Mouse (Mus musculus): ENCODE results near the gene Zglp1. TPM values are rescaled to one million over a fixed set of nuclear protein-coding genes. Genes with fewer than 3 reads are reported as not detected.

Gene Zglp1
- polyA plus RNA-seq, 1 experiment from 2014 or later = 0.78 TPM

GRCm38 (mm10) chr9:21026849-21027248, 40.0 kb downstream of the Zglp1 start:
- H3K4me3 ChIP-seq (ENCODE audit: low read depth, low read length) = no peak overlapping the region
- 83% methylated on average over 12 of the region's 12 CpGs for WGBS
- H3K9me3 ChIP-seq (replicated peaks; ENCODE audit: control insufficient read depth, low read length, poor library complexity, severe bottlenecking) = no peaks in the 10 kb centered on the region
- no peak overlapping the region for H3K27ac ChIP-seq (ENCODE audit: low read length)
- ATAC-seq = no peak
- H3K4me2 ChIP-seq (ENCODE audit: low read length) = no peak overlapping the region
- peaks cover 12% of the 10 kb centered on the region for H3K4me1 ChIP-seq (ENCODE audit: control insufficient read depth, insufficient read depth, low read length)
- no peak overlapping the region for H3K9ac ChIP-seq (ENCODE audit: low read depth, low read length)
- no peaks in the 10 kb centered on the region for H3K36me3 ChIP-seq (ENCODE audit: control insufficient read depth, insufficient read depth, low read length)
- H3K27me3 ChIP-seq (ENCODE audit: control insufficient read depth, insufficient read depth, low read depth, low read length) = peaks cover 24% of the 10 kb centered on the region

DNA sequence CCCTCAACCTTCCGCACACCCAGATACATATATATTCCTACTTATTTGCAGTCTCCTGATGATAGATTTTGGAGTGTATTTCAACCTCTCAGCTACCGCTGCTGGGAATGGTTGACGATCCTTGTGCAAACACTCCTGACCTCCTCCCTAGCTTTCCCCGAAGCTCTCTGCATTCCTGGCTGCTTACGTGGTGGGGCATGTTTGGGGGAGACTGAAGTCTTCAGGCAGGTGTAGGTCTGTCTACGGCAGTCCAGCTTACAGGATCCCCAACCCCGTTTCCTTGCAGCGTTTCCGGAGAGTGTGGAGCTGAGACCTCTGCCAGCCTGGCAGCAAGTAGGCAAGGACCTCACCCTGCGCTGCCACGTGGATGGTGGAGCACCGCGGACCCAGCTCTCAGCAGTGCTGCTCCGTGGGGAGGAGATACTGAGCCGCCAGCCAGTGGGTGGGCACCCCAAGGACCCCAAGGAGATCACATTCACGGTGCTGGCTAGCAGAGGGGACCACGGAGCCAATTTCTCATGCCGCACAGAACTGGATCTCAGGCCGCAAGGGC, 41.6 kb downstream of the Zglp1 start:
- no peak for ATAC-seq
- Histone ChIP-seq H3K36me3 (ENCODE audit: control insufficient read depth, insufficient read depth, low read length) (no peaks in the 10 kb centered on the region), H3K4me3 (ENCODE audit: low read depth, low read length) (no peak overlapping the region), H3K4me2 (ENCODE audit: low read length) (no peak overlapping the region), H3K27ac (ENCODE audit: low read length) (no peak overlapping the region), H3K4me1 (ENCODE audit: control insufficient read depth, insufficient read depth, low read length) (0 out of 2 replicates have a peak, but pooled peaks cover 4% of the 10 kb centered on the region), H3K27me3 (ENCODE audit: control insufficient read depth, insufficient read depth, low read depth, low read length) (peaks cover 23% of the 10 kb centered on the region), H3K9ac (ENCODE audit: low read depth, low read length) (no peak overlapping the region), H3K9me3 (replicated peaks; ENCODE audit: control insufficient read depth, low read length, poor library complexity, severe bottlenecking) (no peaks in the 10 kb centered on the region)
- WGBS = 75% methylated on average over 19 of the region's 19 CpGs

- WGBS = 72% methylated on average over 1 of the region's 1 CpGs
- ATAC-seq = no peak
- Histone ChIP-seq H3K4me1 (ENCODE audit: control insufficient read depth, insufficient read depth, low read length) (no peaks in the 10 kb centered on the region), H3K27me3 (ENCODE audit: control insufficient read depth, insufficient read depth, low read depth, low read length) (peaks cover 12% of the 10 kb centered on the region; the same call in 1 of the 2 replicates), H3K27ac (ENCODE audit: low read length) (no peak overlapping the region), H3K4me2 (ENCODE audit: low read length) (no peak overlapping the region), H3K36me3 (ENCODE audit: control insufficient read depth, insufficient read depth, low read length) (no peaks in the 10 kb centered on the region), H3K4me3 (ENCODE audit: low read depth, low read length) (no peak overlapping the region), H3K9me3 (replicated peaks; ENCODE audit: control insufficient read depth, low read length, poor library complexity, severe bottlenecking) (no peaks in the 10 kb centered on the region), H3K9ac (ENCODE audit: low read depth, low read length) (no peak overlapping the region)
Observed at GRCm38 (mm10) chr9:21022726-21023125, 44.2 kb downstream of the Zglp1 start.

DNA sequence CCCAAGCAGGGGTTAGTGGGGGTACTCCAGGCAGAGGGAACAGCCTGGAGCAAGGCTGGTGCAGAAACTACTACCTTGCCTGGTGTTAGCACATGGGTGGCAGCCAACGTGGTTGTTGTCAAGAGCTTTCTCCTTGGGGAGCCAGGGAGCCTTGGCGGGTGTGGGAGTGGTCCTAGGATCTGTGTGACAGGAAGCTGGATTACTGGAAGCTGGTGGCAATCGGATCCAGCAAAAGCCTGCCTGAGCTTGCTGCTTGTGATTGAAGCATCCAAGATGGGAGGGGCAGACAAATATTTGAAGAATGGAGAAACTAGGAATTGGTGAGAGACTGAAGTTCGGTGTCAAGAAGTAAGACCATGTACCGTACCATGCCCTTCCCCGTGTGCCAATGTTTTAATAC, 44.6 kb downstream of the Zglp1 start:
- Histone ChIP-seq H3K4me3 (ENCODE audit: low read depth, low read length) (no peak overlapping the region), H3K4me2 (ENCODE audit: low read length) (no peak overlapping the region), H3K9me3 (replicated peaks; ENCODE audit: control insufficient read depth, low read length, poor library complexity, severe bottlenecking) (no peaks in the 10 kb centered on the region), H3K27ac (ENCODE audit: low read length) (no peak overlapping the region), H3K36me3 (ENCODE audit: control insufficient read depth, insufficient read depth, low read length) (no peaks in the 10 kb centered on the region), H3K4me1 (ENCODE audit: control insufficient read depth, insufficient read depth, low read length) (no peaks in the 10 kb centered on the region), H3K9ac (ENCODE audit: low read depth, low read length) (no peak overlapping the region), H3K27me3 (ENCODE audit: control insufficient read depth, insufficient read depth, low read depth, low read length) (peaks cover 16% of the 10 kb centered on the region)
- ATAC-seq = no peak
- WGBS = 67% methylated on average over 6 of the region's 6 CpGs

DNA sequence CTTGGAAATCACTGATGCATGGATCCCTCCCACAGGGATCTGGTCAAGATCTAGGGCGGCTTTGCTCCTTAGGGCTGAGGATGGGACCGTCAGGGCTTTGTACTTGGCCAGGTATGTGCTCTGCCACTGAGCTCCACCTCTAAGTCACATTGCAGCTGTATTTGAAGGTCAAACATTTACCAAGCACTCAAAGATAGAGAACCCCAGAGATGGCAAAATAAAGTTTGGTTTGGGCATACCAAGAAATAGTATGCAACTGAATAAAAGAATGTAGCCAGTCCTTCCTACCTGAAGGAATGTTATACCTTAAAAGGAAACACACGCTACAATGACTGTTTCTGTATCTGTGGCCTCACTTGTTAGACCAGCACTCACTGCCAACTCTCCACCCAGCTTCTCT, 45.5 kb downstream of the Zglp1 start:
- no peak overlapping the region for H3K4me3 ChIP-seq (ENCODE audit: low read depth, low read length)
- H3K36me3 ChIP-seq (ENCODE audit: control insufficient read depth, insufficient read depth, low read length) = no peaks in the 10 kb centered on the region
- H3K9ac ChIP-seq (ENCODE audit: low read depth, low read length) = no peak overlapping the region
- H3K27me3 ChIP-seq (ENCODE audit: control insufficient read depth, insufficient read depth, low read depth, low read length) = peaks cover 23% of the 10 kb centered on the region
- H3K27ac ChIP-seq (ENCODE audit: low read length) = no peak overlapping the region
- 81% methylated on average over 3 of the region's 3 CpGs for WGBS
- H3K4me1 ChIP-seq (ENCODE audit: control insufficient read depth, insufficient read depth, low read length) = no peaks in the 10 kb centered on the region
- H3K4me2 ChIP-seq (ENCODE audit: low read length) = no peak overlapping the region
- no peaks in the 10 kb centered on the region for H3K9me3 ChIP-seq (replicated peaks; ENCODE audit: control insufficient read depth, low read length, poor library complexity, severe bottlenecking)
- ATAC-seq = no peak

GRCm38 (mm10) chr9:21018600-21018999, 48.3 kb downstream of the Zglp1 start:
- no peak overlapping the region for H3K27ac ChIP-seq (ENCODE audit: low read length)
- no peak overlapping the region for H3K4me3 ChIP-seq (ENCODE audit: low read depth, low read length)
- H3K9ac ChIP-seq (ENCODE audit: low read depth, low read length) = no peak overlapping the region
- no peaks in the 10 kb centered on the region for H3K4me1 ChIP-seq (ENCODE audit: control insufficient read depth, insufficient read depth, low read length)
- WGBS = 68% methylated on average over 2 of the region's 2 CpGs
- H3K9me3 ChIP-seq (replicated peaks; ENCODE audit: control insufficient read depth, low read length, poor library complexity, severe bottlenecking) = no peaks in the 10 kb centered on the region
- no peaks in the 10 kb centered on the region for H3K36me3 ChIP-seq (ENCODE audit: control insufficient read depth, insufficient read depth, low read length)
- ATAC-seq = no peak
- H3K27me3 ChIP-seq (ENCODE audit: control insufficient read depth, insufficient read depth, low read depth, low read length) = peaks cover 42% of the 10 kb centered on the region
- no peak overlapping the region for H3K4me2 ChIP-seq (ENCODE audit: low read length)

DNA sequence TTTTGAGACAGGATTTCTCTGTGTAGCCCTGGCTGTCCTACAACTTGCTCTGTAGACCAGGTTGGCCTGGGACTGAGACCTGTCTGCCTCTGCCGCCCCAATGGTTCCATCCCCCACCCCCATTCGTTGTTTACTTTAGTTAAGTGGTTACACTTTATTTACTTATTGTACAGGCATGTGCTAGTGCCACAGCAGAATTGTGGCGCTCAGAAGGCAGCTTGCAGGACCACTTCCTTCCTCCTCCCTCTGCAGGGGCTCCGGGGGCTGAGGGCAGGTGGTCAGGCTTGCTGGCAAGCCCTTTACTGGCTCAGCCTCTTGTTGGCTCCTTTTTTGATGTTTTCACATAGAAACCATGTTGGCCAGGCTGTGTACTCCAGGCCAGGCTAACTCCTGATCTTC, 49.7 kb downstream of the Zglp1 start:
- Histone ChIP-seq H3K9me3 (replicated peaks; ENCODE audit: control insufficient read depth, low read length, poor library complexity, severe bottlenecking) (no peaks in the 10 kb centered on the region), H3K9ac (ENCODE audit: low read depth, low read length) (no peak overlapping the region), H3K4me2 (ENCODE audit: low read length) (no peak overlapping the region), H3K27ac (ENCODE audit: low read length) (no peak overlapping the region), H3K27me3 (ENCODE audit: control insufficient read depth, insufficient read depth, low read depth, low read length) (peaks cover 44% of the 10 kb centered on the region), H3K4me3 (ENCODE audit: low read depth, low read length) (no peak overlapping the region), H3K4me1 (ENCODE audit: control insufficient read depth, insufficient read depth, low read length) (no peaks in the 10 kb centered on the region), H3K36me3 (ENCODE audit: control insufficient read depth, insufficient read depth, low read length) (no peaks in the 10 kb centered on the region)
- WGBS = 38% methylated on average over 4 of the region's 4 CpGs
- no peak for ATAC-seq

- WGBS = 8% methylated on average over 17 of the region's 17 CpGs
- H3K36me3 ChIP-seq (ENCODE audit: control insufficient read depth, insufficient read depth, low read length) = no peaks in the 10 kb centered on the region
- H3K4me2 ChIP-seq (ENCODE audit: low read length) = no peak overlapping the region
- no peak for ATAC-seq
- no peaks in the 10 kb centered on the region for H3K9me3 ChIP-seq (replicated peaks; ENCODE audit: control insufficient read depth, low read length, poor library complexity, severe bottlenecking)
- H3K4me1 ChIP-seq (ENCODE audit: control insufficient read depth, insufficient read depth, low read length) = no peaks in the 10 kb centered on the region
- peaks cover 44% of the 10 kb centered on the region for H3K27me3 ChIP-seq (ENCODE audit: control insufficient read depth, insufficient read depth, low read depth, low read length)
- no peak overlapping the region for H3K27ac ChIP-seq (ENCODE audit: low read length)
- no peak overlapping the region for H3K4me3 ChIP-seq (ENCODE audit: low read depth, low read length)
- no peak overlapping the region for H3K9ac ChIP-seq (ENCODE audit: low read depth, low read length)
Observed at GRCm38 (mm10) chr9:21016331-21017176, 50.3 kb downstream of the Zglp1 start.

- no peak for ATAC-seq
- H3K4me2 ChIP-seq (ENCODE audit: low read length) = peak within 1 kb of the TSS; percentile 29
- no peak within 1 kb of the TSS for H3K9ac ChIP-seq (ENCODE audit: low read depth, low read length)
- no peaks in the 10 kb centered on the region for H3K9me3 ChIP-seq (replicated peaks; ENCODE audit: control insufficient read depth, low read length, poor library complexity, severe bottlenecking)
- H3K27me3 ChIP-seq (ENCODE audit: control insufficient read depth, insufficient read depth, low read depth, low read length) = peaks cover 44% of the 10 kb centered on the region
- no peaks in the 10 kb centered on the region for H3K36me3 ChIP-seq (ENCODE audit: control insufficient read depth, insufficient read depth, low read length)
- 1% methylated on average over 30 of the region's 30 CpGs for WGBS
- H3K4me1 ChIP-seq (ENCODE audit: control insufficient read depth, insufficient read depth, low read length) = no peaks in the 10 kb centered on the region
- H3K27ac ChIP-seq (ENCODE audit: low read length) = no peak within 1 kb of the TSS
- peak within 1 kb of the TSS; percentile 12 for H3K4me3 ChIP-seq (ENCODE audit: low read depth, low read length)
Observed at GRCm38 (mm10) chr9:21015571-21016130, 51.2 kb downstream of the Zglp1 start, which contains the start of gene Icam1. Gene Icam1 (plus strand): TSS chr9:21015985.
